Mouse (Mus musculus) bone marrow, adult 2 months (tissue): ENCODE data around the gene Stn1.

Source experiments
- CTCF ChIP-seq: fragments of 200-500 bp; IDR thresholded peaks from 2 replicates; pipeline ENCODE4 v1.5.1; 2011; ENCODE audit warnings: low read length, control low read depth; ENCODE audit not compliant: control insufficient read depth, insufficient read depth
- POLR2A ChIP-seq: fragments of 200-500 bp; IDR thresholded peaks from 2 replicates; pipeline ENCODE4 v1.6.1; 2011; ENCODE audit warnings: low read depth, mild to moderate bottlenecking, control low read depth, low read length, borderline replicate concordance; ENCODE audit not compliant: control insufficient read depth

- no peak for TF ChIP-seq POLR2A
- TF ChIP-seq CTCF: no peak
Observed at GRCm38 (mm10) chr19:47466775-47467174, 70.5 kb downstream of the Stn1 start.
